Mouse (Mus musculus) thymus, postnatal 4 days (tissue): ENCODE measurements at regions not wholly inside any gene's neighbourhood (a gene's known extent, or its start where the extent isn't known, plus 50 kb on each side); places are given as distances from the start of the nearest gene placed in this dataset.
"Not testable (repeated sequence)": the region's sequence is repeated elsewhere in the genome, so short reads cannot be mapped to it uniquely, and the experiment has no call there.

ENCODE experiments used
- DNase-seq: peaks from one replicate; pipeline ENCODE4 v3.0.0; 2021

GRCm38 (mm10) chr2:108764703-108765102 lies 515.8 kb upstream of the Kif18a start:
- DNase-seq: no peak

- no peak for DNase-seq
These were observed 514.1 kb upstream of the Kif18a start for GRCm38 (mm10) chr2:108766461-108766860.

- DNase-seq: no peak
These were observed 510.2 kb upstream of the Kif18a start for GRCm38 (mm10) chr2:108770383-108770782.

- DNase-seq: no peak
These were observed 497.1 kb upstream of the Kif18a start for GRCm38 (mm10) chr2:108783457-108783856.

- DNase-seq: no peak
These were observed 495.2 kb upstream of the Kif18a start for GRCm38 (mm10) chr2:108785161-108785957.

- no peak for DNase-seq
These were observed 491.4 kb upstream of the Kif18a start for GRCm38 (mm10) chr2:108789166-108789565.

GRCm38 (mm10) chr2:108795145-108795544 lies 485.4 kb upstream of the Kif18a start:
- DNase-seq: no peak

GRCm38 (mm10) chr2:108796816-108797581 lies 483.5 kb upstream of the Kif18a start:
- DNase-seq: no peak

GRCm38 (mm10) chr2:108812367-108812766 lies 468.2 kb upstream of the Kif18a start:
- no peak for DNase-seq

GRCm38 (mm10) chr2:108813040-108813566 lies 467.4 kb upstream of the Kif18a start:
- DNase-seq: no peak

- no peak for DNase-seq
These were observed 464.0 kb upstream of the Kif18a start for GRCm38 (mm10) chr2:108816579-108816978.

GRCm38 (mm10) chr2:108824025-108824424 lies 456.5 kb upstream of the Kif18a start:
- no peak for DNase-seq

- DNase-seq: no peak
These were observed 454.6 kb upstream of the Kif18a start for GRCm38 (mm10) chr2:108825981-108826380.

- DNase-seq: no peak
These were observed 453.3 kb upstream of the Kif18a start for GRCm38 (mm10) chr2:108827106-108827838.

- DNase-seq: no peak
These were observed 452.4 kb upstream of the Kif18a start for GRCm38 (mm10) chr2:108827974-108828700.

- not testable (repeated sequence) for DNase-seq
These were observed 436.7 kb upstream of the Kif18a start for GRCm38 (mm10) chr2:108843855-108844254.

- no peak for DNase-seq
These were observed 432.5 kb upstream of the Kif18a start for GRCm38 (mm10) chr2:108848051-108848450.

GRCm38 (mm10) chr2:108854399-108854798 lies 426.1 kb upstream of the Kif18a start:
- DNase-seq: no peak

- no peak for DNase-seq
These were observed 403.4 kb upstream of the Kif18a start for GRCm38 (mm10) chr2:108877141-108877540.

- DNase-seq: no peak
These were observed 402.9 kb upstream of the Kif18a start for GRCm38 (mm10) chr2:108877676-108878075.

- no peak for DNase-seq
These were observed 376.3 kb upstream of the Kif18a start for GRCm38 (mm10) chr2:108904121-108904733.

GRCm38 (mm10) chr2:108913555-108913954 lies 367.0 kb upstream of the Kif18a start:
- no peak for DNase-seq
